Mouse (Mus musculus) stomach, postnatal 0 days (tissue): ENCODE data around the gene Atrip.

Experiments used
- CTCF ChIP-seq: IDR thresholded peaks from 2 replicates; pipeline ENCODE4 v1.5.1; 2016; ENCODE audit warnings: antibody characterized with exemption, low read depth, mild to moderate bottlenecking, moderate library complexity
- EP300 ChIP-seq: optimal IDR thresholded peaks from 2 replicates; pipeline ENCODE3; 2016; ENCODE audit warnings: antibody characterized with exemption

DNA sequence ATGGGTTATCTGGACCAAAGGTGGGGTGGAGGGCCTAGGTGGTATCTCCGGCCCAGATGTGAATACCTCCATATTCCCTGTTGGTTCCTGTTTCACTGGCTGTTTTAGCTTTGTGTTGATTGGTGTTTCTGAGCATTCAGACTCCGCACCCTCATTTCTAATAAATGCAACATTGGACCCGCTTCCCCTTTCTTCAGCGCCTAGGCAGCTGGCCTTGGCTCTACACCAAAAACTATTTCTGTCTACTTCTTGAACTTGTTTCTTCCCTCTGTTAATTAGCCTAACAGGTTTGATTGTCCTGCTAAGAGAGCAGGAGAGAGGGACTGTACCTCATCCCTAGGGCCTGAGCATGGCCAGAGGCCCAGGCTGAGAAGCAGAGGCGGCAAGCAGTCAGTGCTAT, 16.4 kb downstream of the Atrip start:
- no peak for TF ChIP-seq EP300
- no peak for TF ChIP-seq CTCF
